Mouse (Mus musculus): ENCODE results near the gene Hunk. TPM values are rescaled to one million over a fixed set of nuclear protein-coding genes. Genes with fewer than 3 reads are reported as not detected.

Gene Hunk
- total RNA-seq, 2 experiments from 2014 or later, result not detected

DNA sequence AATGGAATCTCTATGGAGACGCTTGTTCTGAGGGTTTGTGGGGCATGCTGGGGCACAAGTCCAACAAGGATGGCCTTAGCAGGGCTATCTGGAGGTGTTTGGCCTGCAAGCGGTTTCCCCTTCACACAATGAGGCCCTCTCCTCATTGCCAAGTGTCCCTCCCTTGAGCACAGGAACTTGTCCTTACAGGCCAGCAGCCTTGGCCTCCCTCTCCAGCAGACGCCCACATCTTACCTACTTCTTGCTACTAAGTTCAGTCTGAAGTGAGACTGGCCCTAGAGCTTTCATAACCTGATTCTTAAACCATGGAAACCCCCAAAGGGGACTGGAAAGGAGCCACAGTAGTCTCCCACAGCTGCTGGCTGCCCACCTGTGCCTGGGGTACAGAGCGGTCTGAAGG is 104.3 kb downstream of the Hunk start:
- no peak for ATAC-seq (replicated peaks; ENCODE audit: low FRiP score, low TSS enrichment, poor library complexity, severe bottlenecking)

GRCm38 (mm10) chr16:90491898-90492499 is 106.2 kb downstream of the Hunk start:
- no peak for ATAC-seq (replicated peaks; ENCODE audit: low FRiP score, low TSS enrichment, poor library complexity, severe bottlenecking)

DNA sequence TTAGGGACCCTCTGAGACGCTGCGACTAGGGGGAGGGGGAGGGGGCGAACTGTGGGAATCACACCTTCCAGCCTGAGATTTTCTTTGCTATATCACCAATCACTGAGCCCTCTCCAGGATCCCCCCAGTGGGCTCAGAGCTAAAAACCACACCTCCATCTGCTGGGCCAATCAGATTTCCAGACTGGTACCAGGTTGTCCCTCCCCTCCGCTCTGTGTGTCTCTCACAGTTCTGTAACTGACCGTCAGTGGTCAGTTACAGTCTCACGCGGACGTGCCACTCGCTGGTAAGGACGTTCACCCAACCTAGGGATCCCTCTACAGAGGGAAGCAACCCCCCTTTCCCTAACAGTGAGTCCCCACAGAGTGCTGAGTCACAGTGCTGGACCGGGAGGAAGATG is 111.1 kb downstream of the Hunk start:
- no peak for ATAC-seq (replicated peaks; ENCODE audit: low FRiP score, low TSS enrichment, poor library complexity, severe bottlenecking)

DNA sequence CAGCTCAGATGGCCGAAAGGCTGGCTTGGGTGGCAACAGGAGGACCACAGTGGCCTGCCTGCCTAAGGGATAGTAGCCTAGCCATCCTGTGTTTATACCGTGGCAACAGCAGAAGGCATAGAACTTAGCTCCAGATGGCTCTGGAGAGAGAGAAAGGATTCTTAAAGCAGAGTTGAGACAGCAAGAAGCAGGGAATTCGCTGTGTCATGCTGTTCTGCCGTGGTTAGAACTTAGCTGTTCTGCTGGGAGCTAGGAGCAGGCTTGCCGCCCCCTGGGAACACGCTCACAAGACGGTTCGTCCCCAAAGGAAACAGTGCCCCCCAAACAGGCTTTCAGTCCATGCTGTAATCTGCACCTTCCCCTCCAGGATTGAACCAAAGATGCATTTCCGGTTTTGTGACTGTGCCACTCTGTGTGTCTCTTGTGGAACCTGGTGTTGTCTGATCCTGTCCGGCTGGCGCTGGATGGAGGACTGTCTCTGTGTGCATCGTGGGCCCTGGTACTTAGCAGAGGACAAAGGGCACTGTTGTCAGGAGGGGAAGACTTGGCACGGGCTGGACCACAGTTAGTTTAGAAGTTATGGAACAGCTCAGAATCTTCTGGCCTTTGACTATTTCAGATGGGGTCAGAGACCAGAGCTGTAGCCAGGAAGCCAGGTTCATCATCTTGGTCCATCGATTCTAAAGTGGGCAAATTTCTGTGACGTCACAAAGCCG is 112.1 kb downstream of the Hunk start:
- ATAC-seq (replicated peaks; ENCODE audit: low FRiP score, low TSS enrichment, poor library complexity, severe bottlenecking), result no peak

DNA sequence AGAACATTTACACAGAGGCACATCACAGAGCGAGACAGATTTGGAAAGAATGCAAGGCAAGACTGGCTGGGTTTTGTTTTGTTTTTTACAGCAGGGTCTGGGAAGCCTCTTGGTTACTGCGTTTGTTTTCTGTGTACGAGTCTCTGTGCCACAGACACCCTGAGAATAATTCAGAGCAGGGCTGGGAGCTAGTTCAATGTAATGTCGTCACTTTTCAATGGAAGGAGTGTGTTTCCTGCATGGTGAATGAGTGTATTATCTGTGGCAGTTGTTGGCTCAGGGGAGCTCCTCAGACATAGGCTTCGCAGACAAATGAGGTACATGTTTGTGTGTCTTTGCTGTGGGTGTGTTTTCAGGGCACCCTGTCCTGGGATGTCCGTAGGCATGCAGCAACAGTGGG is 115.0 kb downstream of the Hunk start:
- ATAC-seq (replicated peaks; ENCODE audit: low FRiP score, low TSS enrichment, poor library complexity, severe bottlenecking), result no peak

GRCm38 (mm10) chr16:90505252-90505651 is 119.4 kb downstream of the Hunk start:
- ATAC-seq (replicated peaks; ENCODE audit: low FRiP score, low TSS enrichment, poor library complexity, severe bottlenecking), result no peak

DNA sequence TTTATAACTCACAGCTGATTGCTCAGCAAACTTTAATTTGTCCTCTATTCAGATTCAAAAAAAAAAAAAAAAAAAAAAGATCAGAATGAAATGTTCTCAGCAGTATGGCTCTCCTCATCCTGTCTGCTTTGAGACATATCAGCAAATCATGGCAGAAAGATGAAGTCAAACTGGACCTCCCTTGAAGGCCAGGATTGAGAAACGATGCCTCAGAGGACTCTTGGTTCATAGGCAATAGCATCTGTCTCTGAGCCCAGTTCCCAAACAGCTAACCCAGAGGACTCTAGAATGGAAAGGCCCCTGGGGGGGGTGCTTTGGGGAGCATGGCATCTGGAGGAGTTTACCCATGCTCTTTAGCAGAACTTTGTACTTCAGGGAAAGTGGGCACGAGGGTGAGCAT is 119.9 kb downstream of the Hunk start:
- ATAC-seq (replicated peaks; ENCODE audit: low FRiP score, low TSS enrichment, poor library complexity, severe bottlenecking), result no peak

DNA sequence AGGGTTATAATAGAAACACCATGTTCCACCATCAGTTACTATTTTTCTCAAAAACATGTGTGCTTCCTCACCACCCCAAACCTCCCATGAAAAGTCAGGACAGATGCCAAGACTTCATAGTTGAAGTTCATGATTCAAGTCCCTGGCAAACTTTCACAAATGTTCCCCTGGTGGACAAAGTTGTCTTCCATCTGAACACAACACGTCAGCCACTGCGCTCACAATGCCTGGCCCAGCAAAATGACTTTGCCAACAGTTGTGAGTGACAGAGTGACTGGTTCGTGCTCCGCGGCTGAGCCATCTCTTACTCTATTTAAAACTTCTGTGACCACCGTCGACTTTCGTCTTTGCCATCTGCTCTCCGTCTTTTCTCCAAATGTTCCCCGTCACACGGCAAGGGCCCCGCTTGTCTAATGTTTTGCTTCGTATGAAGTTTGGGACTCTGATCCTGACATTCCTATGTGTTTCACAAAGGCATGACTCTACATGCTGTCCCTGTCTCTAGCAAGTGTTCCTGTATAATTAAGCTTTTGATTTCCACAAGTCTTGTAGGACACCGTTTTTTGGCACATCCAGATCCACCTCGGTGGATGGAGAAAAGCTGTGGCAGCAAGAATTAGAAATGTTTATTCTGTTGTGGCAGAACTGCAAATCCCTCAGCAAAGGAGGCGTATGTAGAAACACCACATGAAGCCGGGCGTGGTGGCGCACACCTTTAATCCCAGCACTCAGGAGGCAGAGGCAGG is 125.9 kb downstream of the Hunk start:
- no peak for ATAC-seq (replicated peaks; ENCODE audit: low FRiP score, low TSS enrichment, poor library complexity, severe bottlenecking)

DNA sequence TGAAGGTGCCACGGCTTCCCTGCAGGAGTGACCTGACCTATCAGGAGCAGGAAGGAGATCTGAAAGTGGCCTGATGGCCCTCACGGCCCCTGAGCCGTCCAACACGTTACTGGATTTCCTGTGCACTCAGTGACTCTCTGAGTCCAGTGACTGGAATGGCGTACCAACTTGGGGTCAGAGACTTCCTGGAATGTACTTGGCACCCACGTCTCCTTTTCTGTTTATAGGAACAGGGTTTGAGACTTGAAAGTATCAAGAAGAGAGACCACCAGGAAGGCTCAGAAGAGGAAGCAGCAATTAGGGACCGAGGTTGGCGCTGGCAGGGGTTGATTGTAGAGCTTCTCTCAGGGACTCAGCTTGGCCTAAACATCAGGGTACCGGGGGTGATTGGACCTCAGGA is 131.2 kb downstream of the Hunk start:
- ATAC-seq (replicated peaks; ENCODE audit: low FRiP score, low TSS enrichment, poor library complexity, severe bottlenecking), result no peak

- ATAC-seq (replicated peaks; ENCODE audit: low FRiP score, low TSS enrichment, poor library complexity, severe bottlenecking), result no peak
Measured at GRCm38 (mm10) chr16:90518232-90518631, 132.4 kb downstream of the Hunk start.

GRCm38 (mm10) chr16:90518732-90519295 is 133.0 kb downstream of the Hunk start:
- no peak for ATAC-seq (replicated peaks; ENCODE audit: low FRiP score, low TSS enrichment, poor library complexity, severe bottlenecking)

DNA sequence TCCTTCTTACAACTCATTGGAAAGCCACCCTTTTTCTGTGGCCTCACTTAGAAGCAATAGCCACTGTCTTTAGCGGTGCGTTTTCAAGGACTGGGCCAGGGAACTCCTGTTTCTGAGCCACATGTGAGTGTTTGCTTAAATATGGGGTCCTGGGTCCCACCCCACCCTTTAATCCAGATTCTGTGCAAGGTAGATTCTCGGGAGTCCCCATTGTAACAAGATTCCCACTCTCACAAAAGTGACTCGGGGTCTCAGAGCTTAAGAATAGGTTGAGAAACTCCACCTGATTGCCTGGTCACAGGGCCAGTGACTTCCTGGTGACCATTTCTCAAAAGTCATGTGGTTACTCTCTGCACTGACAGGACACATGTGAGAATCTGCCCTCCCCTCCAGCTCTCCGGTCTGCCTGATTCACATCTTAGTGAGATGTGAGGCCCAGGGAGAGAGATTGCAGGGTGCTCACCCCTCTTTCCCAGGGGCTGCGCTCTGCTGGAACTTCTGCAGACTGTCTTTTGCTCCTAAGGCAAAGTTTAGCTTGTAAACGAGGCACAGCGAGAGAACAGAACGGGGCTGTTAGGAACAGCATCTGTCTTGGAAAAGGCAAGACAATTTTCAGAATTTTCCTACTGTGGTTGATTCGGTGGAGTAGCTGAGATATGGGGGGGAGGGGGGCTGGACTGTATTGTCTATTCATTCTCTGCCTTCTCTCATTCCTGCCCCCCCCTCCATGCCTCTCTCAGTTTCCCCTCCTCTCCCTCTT is 135.6 kb downstream of the Hunk start:
- ATAC-seq (replicated peaks; ENCODE audit: low FRiP score, low TSS enrichment, poor library complexity, severe bottlenecking), result no peak

DNA sequence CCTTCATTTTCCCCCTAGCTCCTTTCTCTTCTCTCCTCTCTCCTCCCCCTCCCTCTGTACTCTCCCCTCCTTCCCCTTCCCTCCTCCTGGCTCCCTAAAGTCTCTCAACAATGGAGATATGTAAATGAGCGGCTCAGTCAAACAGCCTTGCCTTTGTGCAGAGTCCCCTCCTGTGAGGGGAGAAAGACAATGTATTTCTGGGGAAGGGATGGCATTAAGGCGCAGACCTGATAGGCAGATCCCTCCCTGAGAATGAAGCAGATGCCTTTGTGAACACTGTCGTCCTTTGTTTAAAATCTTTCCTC is 136.1 kb downstream of the Hunk start:
- no peak for ATAC-seq (replicated peaks; ENCODE audit: low FRiP score, low TSS enrichment, poor library complexity, severe bottlenecking)

GRCm38 (mm10) chr16:90522575-90522974 is 136.8 kb downstream of the Hunk start:
- ATAC-seq (replicated peaks; ENCODE audit: low FRiP score, low TSS enrichment, poor library complexity, severe bottlenecking), result no peak

GRCm38 (mm10) chr16:90523373-90523772 is 137.6 kb downstream of the Hunk start:
- no peak for ATAC-seq (replicated peaks; ENCODE audit: low FRiP score, low TSS enrichment, poor library complexity, severe bottlenecking)

- no peak for ATAC-seq (replicated peaks; ENCODE audit: low FRiP score, low TSS enrichment, poor library complexity, severe bottlenecking)
Measured at GRCm38 (mm10) chr16:90523894-90524293, 138.1 kb downstream of the Hunk start.

- ATAC-seq (replicated peaks; ENCODE audit: low FRiP score, low TSS enrichment, poor library complexity, severe bottlenecking), result no peak
Measured at GRCm38 (mm10) chr16:90524393-90524792, 138.6 kb downstream of the Hunk start.

DNA sequence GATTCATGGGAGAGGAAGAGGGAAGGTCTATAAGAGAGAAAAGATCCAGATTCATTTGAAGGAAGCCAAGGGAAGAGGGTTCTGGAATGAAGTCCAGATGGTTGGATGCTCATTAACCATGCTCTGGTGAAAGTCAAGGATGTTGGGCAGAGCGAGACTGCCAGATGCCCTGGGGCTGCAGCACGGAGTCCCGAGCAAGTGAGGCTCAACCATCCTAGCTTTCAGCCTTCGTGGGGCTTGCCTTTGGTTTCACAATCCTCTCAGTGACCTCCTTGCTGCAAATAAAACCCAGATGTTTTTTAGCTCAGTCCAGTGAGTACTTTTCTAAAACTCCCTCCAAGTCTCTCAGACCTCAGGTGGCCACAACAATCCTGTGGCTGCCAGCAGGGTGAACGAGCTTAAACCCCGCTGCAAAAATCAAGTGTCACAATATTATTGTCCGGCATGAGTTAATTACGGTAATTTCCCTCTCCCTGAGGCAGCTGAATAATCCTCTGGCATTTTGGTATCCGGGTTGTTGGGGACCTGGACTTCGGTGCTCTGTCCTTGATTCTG is 147.4 kb downstream of the Hunk start:
- no peak for ATAC-seq (replicated peaks; ENCODE audit: low FRiP score, low TSS enrichment, poor library complexity, severe bottlenecking)

- ATAC-seq (replicated peaks; ENCODE audit: low FRiP score, low TSS enrichment, poor library complexity, severe bottlenecking), result no peak
Measured at GRCm38 (mm10) chr16:90534591-90534990, 148.8 kb downstream of the Hunk start.

DNA sequence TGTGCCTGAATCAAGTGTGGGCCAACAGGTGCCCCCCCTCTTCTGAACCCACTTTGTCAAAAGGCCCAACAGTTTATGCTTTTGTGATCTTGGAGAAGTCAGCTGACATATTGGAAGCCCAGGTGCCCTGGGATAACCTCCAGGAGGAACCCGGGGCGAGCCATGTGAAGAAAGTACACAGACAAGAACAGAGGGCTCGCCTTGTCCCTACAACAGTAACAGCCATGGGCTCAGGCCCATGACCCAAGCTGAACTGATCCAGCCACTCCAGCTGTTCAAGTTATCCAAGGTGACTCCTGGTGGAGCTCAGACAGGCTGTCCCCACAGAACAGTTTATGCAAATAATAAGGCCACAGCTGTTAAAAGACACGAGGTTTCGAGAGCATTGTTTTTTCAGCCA is 153.1 kb downstream of the Hunk start:
- ATAC-seq (replicated peaks; ENCODE audit: low FRiP score, low TSS enrichment, poor library complexity, severe bottlenecking), result no peak

All from megakaryocyte-erythroid progenitor cell, adult 5-6 weeks (primary cell).